20 mouse cellular contexts compared by ENCODE assay signal in genomic region chr2:141057455-141057833, GRCm38 (mm10).
DNase-seq lines count a peak whose midpoint lies in the region; ATAC-seq lines count a peak whose summit lies in the region.
"Had no signal": no experiment of that assay in that cellular context is flagged by ENCODE, and none has a peak within 500 bp of the region (broad histone marks: within the 10 kb centered on the region; RNA-seq: fewer than 3 reads in every experiment).

No protein-coding gene starts in this region.

- intact Hi-C loops in gastrocnemius, postnatal 14 days (cut with DNase I; ENCODE audit: low total_unique reads) = no loop called here

- H3K27me3 ChIP-seq in hindbrain, embryonic 10.5 days (ENCODE audit: insufficient read depth, poor library complexity, severe bottlenecking) = no peaks in the 10 kb centered on the region
- no peaks in the 10 kb centered on the region for H3K27me3 ChIP-seq in hindbrain, embryonic 13.5 days
- H3K27me3 ChIP-seq in forebrain, embryonic 12.5 days = no peaks in the 10 kb centered on the region
- no peaks in the 10 kb centered on the region for H3K27me3 ChIP-seq in hindbrain, embryonic 15.5 days
- no peaks in the 10 kb centered on the region for H3K27me3 ChIP-seq in midbrain, embryonic 14.5 days (ENCODE audit: control insufficient read depth, insufficient read depth, low read length)
- H3K27me3 ChIP-seq: heart, embryonic 15.5 days; liver, embryonic 13.5 days had no signal

- ATAC-seq in hindbrain, embryonic 13.5 days (ENCODE audit: low FRiP score) = no peak
- ATAC-seq in forebrain, embryonic 12.5 days (ENCODE audit: low FRiP score) = peak; percentile 64
- no peak for ATAC-seq in hindbrain, embryonic 15.5 days (ENCODE audit: low FRiP score, low read depth)
- ATAC-seq in midbrain, embryonic 14.5 days (ENCODE audit: low FRiP score, low TSS enrichment) = peak; percentile 66; the same call in 1 of the 2 replicates

- no peak overlapping the region for H3K9ac ChIP-seq in hindbrain, embryonic 13.5 days
- no peak overlapping the region for H3K9ac ChIP-seq in forebrain, embryonic 12.5 days
- H3K9ac ChIP-seq in hindbrain, embryonic 15.5 days = no peak overlapping the region
- H3K9ac ChIP-seq in midbrain, embryonic 14.5 days (replicated peaks; ENCODE audit: low read length) = no peak overlapping the region; the same call in 1 of the 2 replicates
- H3K9ac ChIP-seq: heart, embryonic 15.5 days; liver, embryonic 13.5 days had no signal

- peak overlapping the region; percentile 73 for H3K27ac ChIP-seq in hindbrain, embryonic 10.5 days
- no peak overlapping the region for H3K27ac ChIP-seq in hindbrain, embryonic 13.5 days
- peak overlapping the region; percentile 5 for H3K27ac ChIP-seq in forebrain, embryonic 12.5 days
- H3K27ac ChIP-seq in hindbrain, embryonic 15.5 days (replicated peaks) = peak overlapping the region; percentile 14; the same call in 1 of the 2 replicates
- peak overlapping the region; percentile 66 for H3K27ac ChIP-seq in midbrain, embryonic 14.5 days (replicated peaks; ENCODE audit: low read depth, low read length)
- H3K27ac ChIP-seq: heart, embryonic 15.5 days; liver, embryonic 13.5 days had no signal

- WGBS in hindbrain, embryonic 10.5 days = 29% methylated on average over 4 of the region's 4 CpGs
- WGBS in hindbrain, embryonic 13.5 days = 16% methylated on average over 4 of the region's 4 CpGs
- WGBS in forebrain, embryonic 12.5 days = 8% methylated on average over 4 of the region's 4 CpGs
- WGBS in hindbrain, embryonic 15.5 days = 17% methylated on average over 4 of the region's 4 CpGs
- WGBS in midbrain, embryonic 14.5 days = 4% methylated on average over 4 of the region's 4 CpGs

- no peaks in the 10 kb centered on the region for H3K9me3 ChIP-seq in hindbrain, embryonic 10.5 days
- no peaks in the 10 kb centered on the region for H3K9me3 ChIP-seq in hindbrain, embryonic 13.5 days
- H3K9me3 ChIP-seq in forebrain, embryonic 12.5 days = no peaks in the 10 kb centered on the region
- H3K9me3 ChIP-seq in hindbrain, embryonic 15.5 days = no peaks in the 10 kb centered on the region
- H3K9me3 ChIP-seq in midbrain, embryonic 14.5 days (ENCODE audit: control insufficient read depth, low read length) = no peaks in the 10 kb centered on the region
- H3K9me3 ChIP-seq: heart, embryonic 15.5 days; liver, embryonic 13.5 days had no signal

- DNase-seq in hindbrain, embryonic 10.5 days (ENCODE audit: low spot score) = no peak
- DNase-seq in midbrain, embryonic 14.5 days = no peak
- no peak for DNase-seq in layer of hippocampus, adult 8-10 months (ENCODE audit: low spot score in 2 of 2)
- no peak for DNase-seq in ovary, postnatal 10 days (ENCODE audit: low spot score)
- DNase-seq in gastrocnemius, postnatal 14 days = no peak
- DNase-seq: adrenal gland, postnatal 14 days; cerebellum, adult 8-10 months; cerebellum, postnatal 36 days; heart, postnatal 36 days; kidney, adult 9 months; kidney, postnatal 25 days; liver, embryonic 13.5 days; lung, adult 2 months; lung, postnatal 14 days; right cerebral cortex, postnatal 4 days; thymus, postnatal 25 days had no signal

- peaks cover 15% of the 10 kb centered on the region for H3K4me1 ChIP-seq in hindbrain, embryonic 10.5 days (replicated peaks)
- H3K4me1 ChIP-seq in hindbrain, embryonic 13.5 days (replicated peaks) = peaks cover 7% of the 10 kb centered on the region
- peaks cover 21% of the 10 kb centered on the region for H3K4me1 ChIP-seq in forebrain, embryonic 12.5 days
- H3K4me1 ChIP-seq in hindbrain, embryonic 15.5 days (replicated peaks) = no peaks in the 10 kb centered on the region
- H3K4me1 ChIP-seq in midbrain, embryonic 14.5 days (ENCODE audit: control insufficient read depth, insufficient read depth, low read length) = peaks cover 11% of the 10 kb centered on the region
- H3K4me1 ChIP-seq: heart, embryonic 15.5 days; liver, embryonic 13.5 days had no signal

- no peaks in the 10 kb centered on the region for H3K36me3 ChIP-seq in hindbrain, embryonic 10.5 days
- H3K36me3 ChIP-seq in hindbrain, embryonic 13.5 days = no peaks in the 10 kb centered on the region
- no peaks in the 10 kb centered on the region for H3K36me3 ChIP-seq in forebrain, embryonic 12.5 days (replicated peaks)
- H3K36me3 ChIP-seq in hindbrain, embryonic 15.5 days = no peaks in the 10 kb centered on the region
- H3K36me3 ChIP-seq in midbrain, embryonic 14.5 days (ENCODE audit: control insufficient read depth, insufficient read depth, low read length) = no peaks in the 10 kb centered on the region
- H3K36me3 ChIP-seq: heart, embryonic 15.5 days; liver, embryonic 13.5 days had no signal

- H3K4me3 ChIP-seq in hindbrain, embryonic 10.5 days = no peak overlapping the region
- no peak overlapping the region for H3K4me3 ChIP-seq in hindbrain, embryonic 13.5 days
- no peak overlapping the region for H3K4me3 ChIP-seq in forebrain, embryonic 12.5 days (replicated peaks)
- H3K4me3 ChIP-seq in hindbrain, embryonic 15.5 days = no peak overlapping the region
- H3K4me3 ChIP-seq in midbrain, embryonic 14.5 days (replicated peaks; ENCODE audit: low read depth, low read length) = no peak overlapping the region
- H3K4me3 ChIP-seq: heart, embryonic 15.5 days; liver, embryonic 13.5 days had no signal

- H3K4me2 ChIP-seq in hindbrain, embryonic 13.5 days = no peak overlapping the region
- peak overlapping the region; percentile 30 for H3K4me2 ChIP-seq in forebrain, embryonic 12.5 days
- 0 out of 2 replicates have a peak overlapping the region, but pooled peaks have one; percentile 13 for H3K4me2 ChIP-seq in hindbrain, embryonic 15.5 days
- H3K4me2 ChIP-seq in midbrain, embryonic 14.5 days (ENCODE audit: low read length) = peak overlapping the region; percentile 41
- H3K4me2 ChIP-seq: heart, embryonic 15.5 days; liver, embryonic 13.5 days had no signal

Comparison
In these comparisons a context has a peak if more than half of its experiments do, and no peak if none do; other contexts are left out.
1. ATAC-seq: peak in forebrain, embryonic 12.5 days (single experiment) and midbrain, embryonic 14.5 days (single experiment); none in hindbrain, embryonic 13.5 days (single experiment) and hindbrain, embryonic 15.5 days (single experiment).